Mouse (Mus musculus): Measurements from ENCODE around the gene Crabp2.

Crabp2 gene

DNA sequence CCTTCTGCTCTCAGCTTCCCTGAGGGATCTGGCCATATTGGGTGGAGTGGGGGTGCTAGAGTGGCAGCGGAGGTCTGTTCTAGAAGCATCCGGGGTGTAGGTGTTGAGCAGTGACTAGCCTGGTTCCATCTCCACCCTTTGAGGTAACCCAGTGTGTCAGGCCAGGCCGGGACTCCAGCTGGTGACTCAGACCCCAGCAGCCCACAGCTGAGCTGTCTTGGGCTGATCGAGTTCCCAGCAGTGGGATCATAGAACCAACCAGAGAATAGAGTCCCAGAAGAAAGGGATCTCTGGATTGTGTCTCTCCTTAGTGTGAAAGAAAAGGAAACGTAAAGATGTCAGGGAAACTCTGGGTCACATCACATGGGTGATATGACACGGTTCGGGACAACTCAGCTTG, 10.9 kb downstream of the Crabp2 start:
- DNase-seq = no peak

- DNase-seq = no peak
These were observed 11.7 kb downstream of the Crabp2 start for GRCm38 (mm10) chr3:87960191-87960585.

- peak; percentile 92 to 95 for DNase-seq
These were observed 12.2 kb downstream of the Crabp2 start for GRCm38 (mm10) chr3:87960586-87961191.

GRCm38 (mm10) chr3:87970184-87970938, 21.9 kb downstream of the Crabp2 start:
- DNase-seq = peak; percentile 56 to 72

DNA sequence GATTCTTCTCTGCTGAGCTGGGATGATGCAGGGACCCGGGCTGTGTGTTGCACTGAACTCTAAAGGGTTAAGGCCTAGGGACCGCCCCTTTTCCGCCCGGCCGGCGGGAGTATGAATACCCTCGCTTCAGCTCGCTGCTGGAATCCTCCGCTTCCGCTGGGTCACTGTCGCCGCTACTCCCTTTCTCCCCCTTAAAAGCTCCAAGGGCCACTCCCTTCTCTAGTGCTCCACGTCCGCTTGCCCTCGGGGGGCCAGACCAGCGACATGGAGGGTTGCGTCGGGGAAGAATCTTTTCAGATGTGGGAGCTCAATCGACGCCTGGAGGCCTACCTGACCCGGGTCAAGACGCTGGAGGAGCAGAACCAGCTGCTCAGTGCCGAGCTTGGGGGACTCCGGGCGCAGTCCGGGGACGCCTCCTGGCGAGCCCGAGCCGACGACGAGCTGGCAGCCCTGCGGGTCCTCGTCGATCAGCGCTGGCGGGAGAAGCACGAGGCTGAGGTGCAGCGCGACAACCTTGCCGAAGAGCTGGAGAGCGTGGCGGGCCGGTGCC, 22.5 kb downstream of the Crabp2 start, which contains the start of gene Nes:
Nes (plus strand) TSS at position 140 of the 550 bp plus-strand sequence.
- peak; percentile 74 to 80 for DNase-seq

DNA sequence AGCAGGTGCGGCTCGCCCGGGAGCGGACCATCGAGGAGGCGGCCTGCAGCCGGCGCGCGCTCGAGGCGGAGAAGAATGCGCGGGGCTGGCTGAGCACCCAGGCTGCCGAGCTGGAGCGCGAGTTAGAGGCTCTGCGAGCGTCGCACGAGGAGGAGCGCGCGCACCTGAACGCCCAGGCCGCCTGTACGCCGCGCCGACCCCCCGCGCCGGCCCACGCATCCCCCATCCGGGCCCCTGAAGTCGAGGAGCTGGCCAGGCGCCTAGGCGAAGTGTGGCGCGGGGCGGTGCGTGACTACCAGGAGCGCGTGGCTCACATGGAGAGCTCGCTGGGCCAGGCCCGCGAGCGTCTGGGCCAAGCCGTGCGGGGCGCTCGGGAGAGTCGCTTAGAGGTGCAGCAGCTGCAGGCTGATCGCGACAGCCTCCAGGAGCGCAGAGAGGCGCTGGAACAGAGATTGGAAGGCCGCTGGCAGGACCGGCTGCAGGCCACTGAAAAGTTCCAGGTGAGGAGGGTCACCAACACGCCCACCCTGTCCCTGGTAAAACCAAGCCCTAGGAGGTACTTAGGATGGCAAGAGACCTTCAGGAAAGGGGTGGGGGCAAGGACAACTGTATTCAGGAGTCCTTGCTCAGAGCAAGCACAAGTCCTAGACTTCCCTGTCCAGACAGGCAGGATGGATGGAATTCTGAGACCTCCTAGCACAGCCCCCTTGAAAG, 23.2 kb downstream of the Crabp2 start:
- DNase-seq = no peak

- no peak for DNase-seq
These were observed 23.8 kb downstream of the Crabp2 start for GRCm38 (mm10) chr3:87972203-87972664.

DNA sequence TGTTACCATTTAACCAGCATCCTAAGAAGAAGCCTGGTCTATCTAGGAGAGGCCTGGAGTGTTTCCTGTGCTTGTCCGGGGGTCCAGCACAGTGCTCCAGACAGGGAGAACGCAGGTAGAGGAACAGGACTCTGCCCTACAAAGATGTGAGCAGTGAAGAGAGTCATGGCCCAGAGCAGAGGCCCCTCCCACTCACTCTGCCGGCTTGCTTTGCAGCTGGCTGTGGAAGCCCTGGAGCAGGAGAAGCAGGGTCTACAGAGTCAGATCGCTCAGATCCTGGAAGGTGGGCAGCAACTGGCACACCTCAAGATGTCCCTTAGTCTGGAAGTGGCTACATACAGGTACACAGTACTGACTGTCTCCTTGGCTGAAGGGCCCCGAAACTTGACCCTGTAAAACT, 24.3 kb downstream of the Crabp2 start:
- DNase-seq = no peak

DNA sequence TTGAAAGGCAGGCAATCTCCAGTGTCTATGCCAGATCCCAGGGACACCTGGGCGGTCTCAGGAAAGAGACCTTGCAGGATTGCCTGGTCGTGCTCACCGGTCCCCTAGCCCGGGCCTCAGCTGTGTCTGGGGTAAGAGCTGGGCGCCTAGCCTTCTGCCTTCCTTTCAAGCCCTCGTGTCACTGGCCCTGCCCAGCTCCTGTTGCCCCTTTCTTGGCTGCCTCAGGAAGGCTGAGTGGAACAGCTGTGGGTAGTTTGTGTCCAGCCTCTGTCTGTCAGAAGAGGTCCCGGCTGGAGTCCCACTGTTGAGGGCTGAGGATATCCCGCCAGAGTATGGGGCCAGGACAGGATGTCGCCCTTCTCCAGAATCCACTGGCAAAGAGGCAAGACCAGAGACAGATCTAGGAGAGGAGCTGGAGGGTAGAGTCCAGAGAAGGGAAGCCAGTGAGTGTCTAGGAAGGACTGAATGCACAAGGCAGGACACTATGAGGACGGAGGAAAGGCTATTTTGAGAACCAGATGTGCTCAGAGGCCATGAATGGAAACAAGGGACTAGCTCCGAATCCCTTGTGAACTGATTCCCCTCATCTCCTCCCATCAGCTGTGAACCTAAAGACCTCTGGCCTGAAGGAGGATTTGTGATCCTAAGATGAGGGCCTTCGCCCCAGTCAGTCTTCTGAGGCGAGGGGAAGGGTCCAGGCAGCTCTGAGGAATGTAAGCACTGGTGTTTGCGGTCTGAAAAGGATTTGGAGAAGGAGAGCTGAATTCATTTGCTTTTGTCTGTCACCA, 25.3 kb downstream of the Crabp2 start:
- no peak for DNase-seq

DNA sequence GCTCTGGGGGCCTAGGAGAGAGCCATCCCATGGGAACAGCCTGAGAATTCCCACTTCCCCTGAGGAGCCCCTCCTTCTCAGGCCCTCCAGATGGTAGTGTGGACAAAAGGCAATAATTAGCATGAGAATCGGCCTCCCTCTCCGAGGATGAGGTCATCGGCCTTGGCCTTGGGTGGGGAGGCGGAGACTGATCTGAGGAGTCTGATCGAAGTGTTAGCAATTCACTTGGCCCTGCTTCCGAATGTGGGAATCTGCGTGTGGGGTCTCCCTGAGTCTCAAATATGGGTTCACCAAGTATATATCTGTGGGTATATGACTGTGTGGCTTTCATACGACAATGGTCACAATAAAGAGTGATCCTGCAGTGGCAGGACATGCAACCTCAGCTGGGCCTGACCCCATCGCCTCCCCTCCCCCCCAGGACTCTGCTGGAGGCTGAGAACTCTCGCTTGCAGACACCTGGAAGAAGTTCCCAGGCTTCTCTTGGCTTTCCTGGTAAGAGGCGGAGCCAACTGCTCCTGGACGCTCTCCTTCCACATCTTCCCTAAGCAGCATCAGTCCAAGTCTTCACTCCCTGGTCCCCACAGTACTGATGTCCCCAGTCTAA, 26.0 kb downstream of the Crabp2 start:
- DNase-seq = no peak

GRCm38 (mm10) chr3:87979493-87979892, 31.0 kb downstream of the Crabp2 start:
- no peak for DNase-seq

- DNase-seq = no peak
These were observed 31.6 kb downstream of the Crabp2 start for GRCm38 (mm10) chr3:87980085-87980484.

DNA sequence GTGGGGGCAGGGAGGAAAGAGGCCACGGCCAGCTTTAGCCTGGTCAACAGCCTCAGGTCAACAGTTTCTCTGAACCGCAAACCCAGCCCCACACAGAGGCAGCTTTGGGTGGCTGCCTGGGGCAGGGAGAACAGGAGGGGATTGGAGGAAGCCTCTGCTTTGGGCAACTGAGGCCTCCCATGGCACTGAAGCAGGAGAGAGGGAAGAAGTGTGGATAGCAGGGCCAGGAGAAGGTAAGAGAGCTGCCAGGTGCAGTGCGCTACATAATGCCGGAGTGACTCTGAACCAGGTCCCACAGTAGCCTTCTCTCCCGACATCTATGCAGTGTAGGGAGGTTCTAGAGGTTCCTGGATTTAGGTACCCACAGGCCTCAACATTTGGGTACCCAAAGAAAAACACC, 32.3 kb downstream of the Crabp2 start:
- DNase-seq = no peak

DNA sequence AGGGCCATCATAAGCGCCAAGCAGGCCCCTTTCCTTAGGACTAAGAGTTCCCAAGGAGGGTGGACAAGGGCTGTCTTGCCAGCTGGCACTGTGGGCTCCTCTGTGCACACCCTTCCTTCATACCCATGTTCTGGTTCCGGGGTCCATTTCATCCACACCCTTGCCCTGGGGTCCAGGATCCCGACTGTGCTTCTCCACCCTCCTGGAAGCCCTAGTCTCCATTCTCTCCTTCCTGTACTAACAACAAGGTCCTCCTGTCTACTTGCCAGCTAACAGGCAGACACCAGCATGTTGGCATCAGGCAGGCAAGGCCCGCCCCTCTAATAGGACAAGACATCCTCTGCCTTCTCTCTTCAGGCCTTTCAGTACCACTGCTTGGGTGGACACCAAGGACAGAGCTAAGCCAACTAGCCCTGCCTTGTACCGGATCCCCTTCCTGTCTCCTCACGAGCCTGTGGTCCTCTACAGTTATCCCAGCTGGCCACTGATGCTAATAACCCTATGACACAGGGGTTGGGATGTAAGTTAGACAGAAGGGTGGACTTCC, 32.8 kb downstream of the Crabp2 start:
- DNase-seq = no peak

GRCm38 (mm10) chr3:87981894-87982835, 33.7 kb downstream of the Crabp2 start:
- peak; percentile 74 to 88 for DNase-seq

DNA sequence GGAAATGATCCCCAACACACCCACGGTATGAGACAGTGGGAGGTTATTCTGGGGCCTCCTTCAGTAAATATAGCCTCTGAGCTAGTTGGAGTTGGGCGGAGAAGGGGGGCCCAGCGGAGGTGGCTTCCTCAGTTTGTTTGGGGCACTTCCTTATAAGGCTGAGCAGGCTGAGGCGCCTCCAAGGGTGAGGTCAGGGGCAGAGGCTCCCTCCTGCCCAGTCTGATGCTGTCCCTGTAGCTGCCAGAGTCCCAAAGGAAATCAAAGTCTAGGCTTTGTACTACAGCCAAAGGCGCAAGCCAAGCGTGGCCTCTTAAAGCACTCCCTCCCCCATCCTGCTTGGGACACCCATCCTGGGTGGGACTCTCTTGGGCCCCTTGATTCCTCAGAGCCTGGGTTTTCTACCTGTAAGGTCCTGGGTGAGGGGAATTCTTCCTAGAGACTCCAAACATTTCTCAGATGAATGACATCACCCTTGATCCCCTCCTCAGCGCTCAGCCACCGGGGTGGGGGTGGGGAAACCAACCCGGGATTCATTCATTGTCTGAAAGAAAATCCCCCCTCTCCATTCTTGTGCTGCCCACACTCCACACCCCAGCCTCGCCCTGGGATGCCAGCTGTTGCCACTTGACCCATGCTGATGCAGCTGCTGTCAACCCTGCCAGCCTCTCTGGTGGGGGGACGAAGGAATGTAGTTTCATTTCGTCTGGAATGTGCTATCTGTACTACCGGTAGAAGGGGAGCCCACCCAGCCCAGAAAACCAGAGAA, 34.6 kb downstream of the Crabp2 start:
- peak; percentile 65 to 88 for DNase-seq

DNA sequence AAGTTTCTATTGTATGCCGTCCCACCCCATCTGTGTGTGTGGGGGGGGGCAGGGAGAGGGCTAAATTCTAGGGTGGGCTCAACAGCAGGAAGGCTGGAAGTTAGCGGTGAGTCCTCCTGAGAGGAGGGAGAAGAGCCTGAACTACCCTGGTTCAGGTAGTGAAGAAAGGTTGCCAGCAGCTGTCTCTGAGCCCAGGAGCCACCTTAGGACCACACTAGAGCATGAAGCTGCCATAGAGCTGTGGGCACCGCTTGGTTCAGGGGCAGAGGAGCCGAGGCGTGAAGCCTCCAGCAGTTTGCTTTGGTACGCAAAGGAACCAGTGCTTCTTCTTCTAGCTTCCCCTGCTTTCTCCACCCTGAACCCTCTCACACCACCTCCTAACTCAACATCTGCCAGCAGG, 35.2 kb downstream of the Crabp2 start:
- no peak for DNase-seq

- no peak for DNase-seq
These were observed 35.6 kb downstream of the Crabp2 start for GRCm38 (mm10) chr3:87984094-87984493.

- peak; percentile 45 to 59 for DNase-seq
These were observed 37.2 kb downstream of the Crabp2 start for GRCm38 (mm10) chr3:87985505-87986320.

All from kidney, postnatal 25 days (tissue).